Mouse (Mus musculus) heart, embryonic 16.5 days (tissue): ENCODE measurements around the gene Gm11020. TPM values are rescaled to one million over a fixed set of nuclear protein-coding genes. Genes with fewer than 3 reads are reported as not detected.

ENCODE experiments used
- ATAC-seq: fragments of 200-750 bp; cut with Nextera tagmentation; replicated peaks from 2 replicates; pipeline ENCODE4 v1.8.0; 2017; ENCODE audit warnings: moderate number of reproducible peaks; ENCODE audit not compliant: insufficient read depth, low FRiP score; ENCODE audit errors: extremely low read depth
- H3K27ac ChIP-seq: fragments of 300-500 bp; sonication (generic); 2 replicates; pipeline ENCODE4 v1.5.1; 2014; ENCODE audit warnings: mild to moderate bottlenecking, low read length, control low read depth, moderate library complexity
- H3K27me3 ChIP-seq: fragments of 300-500 bp; sonication (generic); 2 replicates; pipeline ENCODE4 v1.6.1; 2014; ENCODE audit warnings: low read length, mixed read lengths; ENCODE audit not compliant: control insufficient read depth, insufficient read depth
- H3K36me3 ChIP-seq: fragments of 300-500 bp; sonication (generic); 2 replicates; pipeline ENCODE4 v1.6.1; 2014; ENCODE audit not compliant: control insufficient read depth, insufficient read depth
- H3K4me1 ChIP-seq: fragments of 300-500 bp; sonication (generic); 2 replicates; pipeline ENCODE4 v1.6.1; 2014; ENCODE audit warnings: low read length, mixed read lengths; ENCODE audit not compliant: control insufficient read depth, insufficient read depth
- H3K4me2 ChIP-seq: fragments of 300-500 bp; sonication (generic); 2 replicates; pipeline ENCODE4 v1.6.1; 2014; ENCODE audit warnings: low read depth, mild to moderate bottlenecking, control low read depth, low read length
- H3K4me3 ChIP-seq: fragments of 300-500 bp; sonication (generic); 2 replicates; pipeline ENCODE4 v1.5.1; 2014; ENCODE audit warnings: mild to moderate bottlenecking, control low read depth, low read length
- H3K9ac ChIP-seq: fragments of 300-500 bp; sonication (generic); 2 replicates; pipeline ENCODE4 v1.6.1; 2014; ENCODE audit warnings: low read length, control low read depth
- H3K9me3 ChIP-seq: fragments of 300-500 bp; sonication (generic); replicated peaks from 2 replicates; pipeline ENCODE4 v1.6.1; 2016; ENCODE audit warnings: low read length; ENCODE audit not compliant: control insufficient read depth
- WGBS: fragments of 180-500 bp; shearing (Covaris S2); extraction: QIAGEN DNeasy Blood & Tissue Kit; methylation state at CpG from one replicate; pipeline ENCODE4 v1.1.7; 2014; 5-methylcytosine and 5-hydroxymethylcytosine counted together
- polyA plus RNA-seq: library from polyadenylated mRNA; unstranded; fragments of >200 nt; fragmentation: Nextera tagmentation; extraction: Ambion mirVana; gene quantifications from 2 replicates; pipeline ENCODE4 v1.2.1, GENCODE M21; 2015

The Gm11020 gene
- polyA plus RNA-seq, 1 experiment from 2014 or later = not detected

- under 1% methylated on average over 45 of the region's 54 CpGs for WGBS
- H3K9me3 ChIP-seq = no peaks in the 10 kb centered on the region
- peak; percentile 79 for ATAC-seq
- peak overlapping the region; percentile 96 for H3K9ac ChIP-seq
- peak overlapping the region; percentile 90 for H3K27ac ChIP-seq
- no peaks in the 10 kb centered on the region for H3K27me3 ChIP-seq
- peaks cover 4% of the 10 kb centered on the region for H3K36me3 ChIP-seq
- H3K4me3 ChIP-seq = peak overlapping the region; percentile 76
- H3K4me2 ChIP-seq = peak overlapping the region; percentile 91
- H3K4me1 ChIP-seq = peaks cover 18% of the 10 kb centered on the region
These were observed 19.1 kb downstream of the Gm11020 start for GRCm38 (mm10) chr8:104340233-104341105.

- WGBS = 1% methylated on average over 24 of the region's 24 CpGs
- Histone ChIP-seq H3K4me2 (peak overlapping the region; percentile 91), H3K36me3 (peaks cover 6% of the 10 kb centered on the region), H3K27ac (peak overlapping the region; percentile 90), H3K9me3 (no peaks in the 10 kb centered on the region), H3K9ac (peak overlapping the region; percentile 96), H3K4me3 (peak overlapping the region; percentile 76), H3K27me3 (no peaks in the 10 kb centered on the region), H3K4me1 (peaks cover 18% of the 10 kb centered on the region)
- peak; percentile 79 for ATAC-seq
These were observed 19.8 kb downstream of the Gm11020 start for GRCm38 (mm10) chr8:104341106-104341561.

- Histone ChIP-seq H3K9ac (peak overlapping the region; percentile 96; the same call in 1 of the 2 replicates), H3K4me1 (peaks cover 23% of the 10 kb centered on the region), H3K27ac (peak overlapping the region; percentile 90), H3K27me3 (no peaks in the 10 kb centered on the region), H3K4me2 (peak overlapping the region; percentile 91), H3K4me3 (peak overlapping the region; percentile 76), H3K9me3 (no peaks in the 10 kb centered on the region), H3K36me3 (peaks cover 6% of the 10 kb centered on the region)
- WGBS = 52% methylated on average over 6 of the region's 6 CpGs
- ATAC-seq = no peak
These were observed 20.3 kb downstream of the Gm11020 start for GRCm38 (mm10) chr8:104341678-104342077.

DNA sequence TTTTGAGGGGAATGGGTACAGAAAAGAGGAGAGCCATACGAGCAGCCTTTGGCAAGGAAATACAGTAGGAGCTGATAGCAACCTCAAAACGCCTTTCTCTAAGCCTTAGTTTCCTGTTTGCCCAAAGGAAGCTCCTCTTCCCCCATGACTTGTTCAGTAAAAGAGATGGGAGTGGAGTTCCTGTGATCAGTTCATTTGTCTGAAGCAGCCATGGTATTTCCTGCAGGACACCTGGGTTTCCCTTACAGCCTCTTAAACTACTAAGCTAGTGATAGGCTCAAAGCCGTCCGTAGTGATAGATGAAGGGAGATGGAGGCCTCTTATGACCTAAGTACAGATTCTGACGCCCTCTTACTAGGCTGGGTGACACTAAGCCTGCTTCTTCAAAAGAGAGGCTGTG is 21.1 kb downstream of the Gm11020 start:
- no peak for ATAC-seq
- WGBS = 55% methylated on average over 5 of the region's 5 CpGs
- H3K27ac ChIP-seq = no peak overlapping the region

DNA sequence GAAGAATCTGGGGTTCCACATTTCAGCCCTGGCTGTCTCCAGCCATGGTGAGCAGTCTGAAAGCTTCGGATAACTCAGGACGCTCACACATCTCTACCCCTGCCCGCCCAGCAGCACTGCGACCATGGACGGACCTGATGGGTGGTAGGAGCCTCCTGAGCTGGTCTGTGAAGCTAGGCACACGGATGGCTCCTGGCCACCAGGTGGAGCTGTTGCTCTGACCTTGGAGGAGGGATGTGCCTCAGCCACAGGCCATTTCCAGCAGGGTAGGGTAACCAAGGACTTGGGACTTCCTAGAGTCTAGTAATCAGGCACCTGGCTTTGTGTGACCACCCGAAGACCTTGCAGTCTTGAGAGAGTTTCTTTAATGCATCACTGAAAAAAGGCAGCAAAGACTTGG is 22.6 kb downstream of the Gm11020 start:
- peaks cover 11% of the 10 kb centered on the region for H3K36me3 ChIP-seq
- H3K4me3 ChIP-seq = no peak overlapping the region
- H3K4me2 ChIP-seq = no peak overlapping the region
- H3K27me3 ChIP-seq = no peaks in the 10 kb centered on the region
- WGBS = 18% methylated on average over 7 of the region's 7 CpGs
- no peak; the same call in 1 of the 2 replicates for ATAC-seq
- H3K4me1 ChIP-seq = peaks cover 29% of the 10 kb centered on the region
- no peak overlapping the region for H3K27ac ChIP-seq
- H3K9me3 ChIP-seq = no peaks in the 10 kb centered on the region
- H3K9ac ChIP-seq = no peak overlapping the region

More for the DNA sequence above, 21.1 kb downstream of the Gm11020 start:
- H3K4me1 ChIP-seq = peaks cover 26% of the 10 kb centered on the region
- peaks cover 8% of the 10 kb centered on the region for H3K36me3 ChIP-seq
- H3K27me3 ChIP-seq = no peaks in the 10 kb centered on the region
- H3K4me2 ChIP-seq = no peak overlapping the region
- no peak overlapping the region for H3K4me3 ChIP-seq
- no peaks in the 10 kb centered on the region for H3K9me3 ChIP-seq
- H3K9ac ChIP-seq = no peak overlapping the region

- H3K27me3 ChIP-seq = no peaks in the 10 kb centered on the region
- 88% methylated on average over 5 of the region's 5 CpGs for WGBS
- no peak overlapping the region for H3K4me2 ChIP-seq
- no peak overlapping the region for H3K27ac ChIP-seq
- ATAC-seq = no peak
- no peak overlapping the region for H3K4me3 ChIP-seq
- peaks cover 11% of the 10 kb centered on the region for H3K36me3 ChIP-seq
- no peak overlapping the region for H3K9ac ChIP-seq
- no peaks in the 10 kb centered on the region for H3K9me3 ChIP-seq
- H3K4me1 ChIP-seq = peaks cover 27% of the 10 kb centered on the region
These were observed 23.3 kb downstream of the Gm11020 start for GRCm38 (mm10) chr8:104344622-104345021.

DNA sequence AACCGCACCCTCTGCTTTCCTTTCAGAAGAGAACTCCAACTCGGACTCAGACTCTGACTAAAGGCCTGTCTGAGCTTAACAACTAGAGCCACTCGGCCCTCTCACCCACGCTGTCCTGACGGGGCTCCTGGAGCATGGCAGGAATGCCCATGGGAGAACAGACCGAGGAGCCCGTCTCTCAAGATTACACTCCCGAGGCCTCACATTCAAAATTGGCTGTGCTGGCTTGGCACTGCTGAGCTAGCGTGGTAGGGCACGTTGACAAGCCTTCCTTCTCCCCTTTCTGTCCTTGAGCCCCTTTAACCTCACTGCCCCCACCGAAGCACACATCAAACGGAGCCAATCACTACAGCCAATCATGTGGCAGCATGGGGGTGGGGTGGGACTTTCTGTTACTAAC is 25.3 kb downstream of the Gm11020 start:
- peak overlapping the region; percentile 51; the same call in 1 of the 2 replicates for H3K27ac ChIP-seq

DNA sequence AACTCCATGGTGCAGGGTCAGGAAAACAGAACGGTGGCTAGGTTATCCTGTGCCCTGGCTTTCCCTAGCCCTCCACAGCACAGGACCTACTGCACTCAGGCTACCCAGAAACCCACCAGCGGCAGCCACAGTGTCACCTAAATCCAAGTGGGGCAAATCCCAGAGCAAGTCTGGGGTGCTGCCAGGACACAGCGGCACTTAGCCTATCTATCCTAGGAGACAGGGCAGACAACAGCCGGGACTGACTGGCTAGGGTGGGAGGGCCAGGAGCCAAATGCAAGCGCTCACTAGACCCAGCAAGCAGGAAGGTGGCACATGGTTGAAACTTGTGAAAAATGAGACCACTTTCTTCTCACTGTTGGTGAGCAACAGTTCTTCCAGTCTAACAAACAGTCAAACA is 27.6 kb downstream of the Gm11020 start:
- 40% methylated on average over 5 of the region's 5 CpGs for WGBS

More for the DNA sequence above, 25.3 kb downstream of the Gm11020 start:
- no peaks in the 10 kb centered on the region for H3K9me3 ChIP-seq
- H3K4me1 ChIP-seq = peaks cover 22% of the 10 kb centered on the region
- 31% methylated on average over 12 of the region's 12 CpGs for WGBS
- H3K36me3 ChIP-seq = peaks cover 11% of the 10 kb centered on the region
- ATAC-seq = no peak
- H3K4me3 ChIP-seq = no peak overlapping the region
- no peaks in the 10 kb centered on the region for H3K27me3 ChIP-seq
- H3K9ac ChIP-seq = no peak overlapping the region
- no peak overlapping the region for H3K4me2 ChIP-seq

GRCm38 (mm10) chr8:104350047-104350446 is 28.7 kb downstream of the Gm11020 start:
- Histone ChIP-seq H3K4me2 (no peak overlapping the region), H3K4me3 (no peak overlapping the region), H3K27me3 (no peaks in the 10 kb centered on the region), H3K4me1 (peaks cover 14% of the 10 kb centered on the region), H3K9me3 (no peaks in the 10 kb centered on the region), H3K36me3 (peaks cover 16% of the 10 kb centered on the region), H3K9ac (no peak overlapping the region), H3K27ac (no peak overlapping the region)
- ATAC-seq = no peak
- 79% methylated on average over 13 of the region's 13 CpGs for WGBS

More for the DNA sequence above, 27.6 kb downstream of the Gm11020 start:
- H3K4me1 ChIP-seq = peaks cover 14% of the 10 kb centered on the region
- no peak overlapping the region for H3K27ac ChIP-seq
- no peak; the same call in 1 of the 2 replicates for ATAC-seq
- no peaks in the 10 kb centered on the region for H3K9me3 ChIP-seq
- no peak overlapping the region for H3K4me2 ChIP-seq
- H3K36me3 ChIP-seq = peaks cover 14% of the 10 kb centered on the region
- H3K9ac ChIP-seq = no peak overlapping the region
- H3K27me3 ChIP-seq = no peaks in the 10 kb centered on the region
- no peak overlapping the region for H3K4me3 ChIP-seq
